Mouse (Mus musculus): ENCODE measurements at regions not wholly inside any gene's neighbourhood (a gene's known extent, or its start where the extent isn't known, plus 50 kb on each side); places are given as distances from the start of the nearest gene placed in this dataset.

GRCm38 (mm10) chr7:79543231-79544071 lies 74.0 kb downstream of the Rhcg start:
- WGBS: 8% methylated on average over 58 of the region's 58 CpGs
- Histone ChIP-seq H3K27ac (ENCODE audit: insufficient read depth, low read length) (0 out of 2 replicates have a peak overlapping the region, but pooled peaks have one; percentile 6), H3K4me3 (replicated peaks; ENCODE audit: insufficient read depth, low read depth, low read length) (peak overlapping the region; percentile 43), H3K27me3 (ENCODE audit: control insufficient read depth, insufficient read depth, low read length) (no peaks in the 10 kb centered on the region; the same call in 1 of the 2 replicates), H3K4me1 (ENCODE audit: control insufficient read depth, insufficient read depth, low read length) (no peaks in the 10 kb centered on the region; the same call in 1 of the 2 replicates)
- DNase-seq: peak in 1 of 2 experiments; percentile 40
- TF ChIP-seq POLR2A (IDR thresholded peaks at IDR 0.05; ENCODE audit: borderline replicate concordance, insufficient read depth, low read length) (no peak), CTCF (IDR thresholded peaks at IDR 0.05; ENCODE audit: borderline replicate concordance, insufficient read depth, low read depth, low read length) (no peak)

- no peak for TF ChIP-seq POLR2A (IDR thresholded peaks at IDR 0.05; ENCODE audit: borderline replicate concordance, insufficient read depth, low read length)
- no peak for TF ChIP-seq CTCF (IDR thresholded peaks at IDR 0.05; ENCODE audit: borderline replicate concordance, insufficient read depth, low read depth, low read length)
- no peak for DNase-seq
- Histone ChIP-seq H3K27me3 (ENCODE audit: control insufficient read depth, insufficient read depth, low read length) (no peaks in the 10 kb centered on the region; the same call in 1 of the 2 replicates), H3K27ac (ENCODE audit: insufficient read depth, low read length) (no peak overlapping the region), H3K4me3 (replicated peaks; ENCODE audit: insufficient read depth, low read depth, low read length) (no peak overlapping the region), H3K4me1 (ENCODE audit: control insufficient read depth, insufficient read depth, low read length) (no peaks in the 10 kb centered on the region; the same call in 1 of the 2 replicates)
- WGBS: 49% methylated on average over 23 of the region's 23 CpGs
Measured at GRCm38 (mm10) chr7:79542379-79543015, 75.0 kb downstream of the Rhcg start.

- H3K27me3 ChIP-seq (ENCODE audit: control insufficient read depth, insufficient read depth, low read length): no peaks in the 10 kb centered on the region; the same call in 1 of the 2 replicates
- TF ChIP-seq CTCF (IDR thresholded peaks at IDR 0.05; ENCODE audit: borderline replicate concordance, insufficient read depth, low read depth, low read length) (no peak), POLR2A (IDR thresholded peaks at IDR 0.05; ENCODE audit: borderline replicate concordance, insufficient read depth, low read length) (no peak)
- WGBS: 39% methylated on average over 2 of the region's 2 CpGs
Measured at GRCm38 (mm10) chr7:79540246-79540645, 74.1 kb upstream of the Polg start.

GRCm38 (mm10) chr7:79539426-79539825 lies 73.3 kb upstream of the Polg start:
- no peak overlapping the region for H3K27ac ChIP-seq (ENCODE audit: insufficient read depth, low read length)
- TF ChIP-seq CTCF (IDR thresholded peaks at IDR 0.05; ENCODE audit: borderline replicate concordance, insufficient read depth, low read depth, low read length) (no peak), POLR2A (IDR thresholded peaks at IDR 0.05; ENCODE audit: borderline replicate concordance, insufficient read depth, low read length) (no peak)
- no peaks in the 10 kb centered on the region; the same call in 1 of the 2 replicates for H3K27me3 ChIP-seq (ENCODE audit: control insufficient read depth, insufficient read depth, low read length)
- no peaks in the 10 kb centered on the region for H3K4me1 ChIP-seq (ENCODE audit: control insufficient read depth, insufficient read depth, low read length)
- no peak overlapping the region for H3K4me3 ChIP-seq (replicated peaks; ENCODE audit: insufficient read depth, low read depth, low read length)
- DNase-seq: no peak
- WGBS: 73% methylated on average over 3 of the region's 3 CpGs

More at GRCm38 (mm10) chr7:79540246-79540645, 74.1 kb upstream of the Polg start:
- Histone ChIP-seq H3K27ac (ENCODE audit: insufficient read depth, low read length) (no peak overlapping the region), H3K4me1 (ENCODE audit: control insufficient read depth, insufficient read depth, low read length) (no peaks in the 10 kb centered on the region), H3K4me3 (replicated peaks; ENCODE audit: insufficient read depth, low read depth, low read length) (no peak overlapping the region)
- DNase-seq: no peak

- 2% methylated on average over 27 of the region's 27 CpGs for WGBS
- no peaks in the 10 kb centered on the region; the same call in 1 of the 2 replicates for H3K27me3 ChIP-seq (ENCODE audit: control insufficient read depth, insufficient read depth, low read length)
Measured at GRCm38 (mm10) chr7:79536157-79536641, 70.0 kb upstream of the Polg start.

GRCm38 (mm10) chr7:79535251-79536111 lies 69.3 kb upstream of the Polg start:
- Histone ChIP-seq H3K27me3 (ENCODE audit: control insufficient read depth, insufficient read depth, low read length) (no peaks in the 10 kb centered on the region; the same call in 1 of the 2 replicates), H3K27ac (ENCODE audit: insufficient read depth, low read length) (no peak overlapping the region), H3K4me3 (replicated peaks; ENCODE audit: insufficient read depth, low read depth, low read length) (peak overlapping the region; percentile 63), H3K4me1 (ENCODE audit: control insufficient read depth, insufficient read depth, low read length) (peaks cover 24% of the 10 kb centered on the region)
- peak; percentile 67 to 74 for DNase-seq
- no peak for TF ChIP-seq CTCF (IDR thresholded peaks at IDR 0.05; ENCODE audit: borderline replicate concordance, insufficient read depth, low read depth, low read length)
- no peak for TF ChIP-seq POLR2A (IDR thresholded peaks at IDR 0.05; ENCODE audit: borderline replicate concordance, insufficient read depth, low read length)
- under 1% methylated on average over 66 of the region's 66 CpGs for WGBS

More at GRCm38 (mm10) chr7:79536157-79536641, 70.0 kb upstream of the Polg start:
- Histone ChIP-seq H3K4me3 (replicated peaks; ENCODE audit: insufficient read depth, low read depth, low read length) (peak overlapping the region; percentile 63), H3K27ac (ENCODE audit: insufficient read depth, low read length) (no peak overlapping the region), H3K4me1 (ENCODE audit: control insufficient read depth, insufficient read depth, low read length) (peaks cover 20% of the 10 kb centered on the region)
- peak; percentile 65 to 68 for DNase-seq
- TF ChIP-seq POLR2A (IDR thresholded peaks at IDR 0.05; ENCODE audit: borderline replicate concordance, insufficient read depth, low read length) (no peak), CTCF (IDR thresholded peaks at IDR 0.05; ENCODE audit: borderline replicate concordance, insufficient read depth, low read depth, low read length) (peak; percentile 27; the same call in 1 of the 2 replicates)

- Histone ChIP-seq H3K4me3 (replicated peaks; ENCODE audit: insufficient read depth, low read depth, low read length) (no peak overlapping the region), H3K27me3 (ENCODE audit: control insufficient read depth, insufficient read depth, low read length) (no peaks in the 10 kb centered on the region; the same call in 1 of the 2 replicates), H3K27ac (ENCODE audit: insufficient read depth, low read length) (no peak overlapping the region), H3K4me1 (ENCODE audit: control insufficient read depth, insufficient read depth, low read length) (peaks cover 28% of the 10 kb centered on the region)
- TF ChIP-seq CTCF (IDR thresholded peaks at IDR 0.05; ENCODE audit: borderline replicate concordance, insufficient read depth, low read depth, low read length): no peak
- TF ChIP-seq POLR2A (IDR thresholded peaks at IDR 0.05; ENCODE audit: borderline replicate concordance, insufficient read depth, low read length): no peak
- 60% methylated on average over 7 of the region's 7 CpGs for WGBS
- no peak for DNase-seq
Measured at GRCm38 (mm10) chr7:79534819-79535218, 68.7 kb upstream of the Polg start.

All from cerebellum, adult 2 months (tissue).